Comparison of ENCODE assay signal across 13 mouse cellular contexts in genomic region chr14:34585358-34586105, GRCm38 (mm10). TPM values are rescaled to one million over a fixed set of nuclear protein-coding genes. Genes with fewer than 3 reads are reported as not detected.
DNase-seq lines count a peak whose midpoint lies in the region; ATAC-seq and TF ChIP-seq lines count a peak whose summit lies in the region.
"Had no signal": no experiment of that assay in that cellular context is flagged by ENCODE, and none has a peak within 500 bp of the region (broad histone marks: within the 10 kb centered on the region; RNA-seq: fewer than 3 reads in every experiment).

No protein-coding gene starts in this region.

- no peaks in the 10 kb centered on the region for H3K27me3 ChIP-seq in heart, adult 2 months (ENCODE audit: control insufficient read depth, insufficient read depth, low read length)
- no peaks in the 10 kb centered on the region for H3K27me3 ChIP-seq in intestine, embryonic 14.5 days (replicated peaks; ENCODE audit: control insufficient read depth, insufficient read depth, low read length)
- H3K27me3 ChIP-seq in small intestine, adult 2 months (ENCODE audit: control insufficient read depth, insufficient read depth, low read length), result no peaks in the 10 kb centered on the region
- H3K27me3 ChIP-seq: neural tube, embryonic 13.5 days had no signal

- H3K4me3 ChIP-seq in heart, adult 2 months, result peak overlapping the region; percentile 60
- peak overlapping the region; percentile 11; the same call in 1 of the 2 replicates for H3K4me3 ChIP-seq in brown adipose tissue, adult 24 weeks (ENCODE audit: insufficient read depth, low read depth, low read length)
- no peak overlapping the region for H3K4me3 ChIP-seq in intestine, embryonic 14.5 days (ENCODE audit: low read depth, low read length)
- H3K4me3 ChIP-seq in small intestine, adult 2 months (ENCODE audit: low read depth, low read length), result peak overlapping the region; percentile 46
- H3K4me3 ChIP-seq: neural tube, embryonic 13.5 days had no signal

- peak in 1 of 2 experiments; percentile 36 for DNase-seq in heart, adult 2 months
- DNase-seq in heart, adult 9 months (ENCODE audit: low spot score in 2 of 2), result no peak
- DNase-seq in intestine, embryonic 14.5 days (ENCODE audit: low spot score), result peak; percentile 62
- DNase-seq in layer of hippocampus, adult 9-11 months, result no peak
- DNase-seq in lung, postnatal 10 days, result no peak
- DNase-seq: cerebellum, postnatal 14 days; left cerebral cortex, postnatal 4 days; lung, postnatal 14 days; midbrain, embryonic 14.5 days; right cerebral cortex, adult 18-20 months had no signal

- TF ChIP-seq CTCF in heart, adult 2 months (IDR thresholded peaks at IDR 0.05), result no peak
- no peak for TF ChIP-seq CTCF in small intestine, adult 2 months (IDR thresholded peaks at IDR 0.05; ENCODE audit: extremely low read depth, insufficient read length, insufficient replicate concordance, low read depth, low read length)

- H3K9me3 ChIP-seq in intestine, embryonic 14.5 days (ENCODE audit: control insufficient read depth, low read length), result no peaks in the 10 kb centered on the region
- H3K9me3 ChIP-seq: neural tube, embryonic 13.5 days had no signal

- H3K79me2 ChIP-seq in heart, adult 2 months (replicated peaks; ENCODE audit: control insufficient read depth, insufficient read depth, low read length), result no peaks in the 10 kb centered on the region

- intact Hi-C loops in heart, adult 2 months (cut with DNase I), result no loop called here

- ATAC-seq in intestine, embryonic 14.5 days (replicated peaks; ENCODE audit: low FRiP score, low TSS enrichment, low read depth), result peak; percentile 50; the same call in 1 of the 2 replicates

- H3K4me2 ChIP-seq in intestine, embryonic 14.5 days (ENCODE audit: low read length), result no peak overlapping the region
- H3K4me2 ChIP-seq: neural tube, embryonic 13.5 days had no signal

- 38% methylated on average over 9 of the region's 9 CpGs for WGBS in heart, adult 2 months
- 62% methylated on average over 9 of the region's 9 CpGs for WGBS in intestine, embryonic 14.5 days
- 31% methylated on average over 9 of the region's 9 CpGs for WGBS in small intestine, adult 2 months

- no peak for TF ChIP-seq EP300 in heart, adult 2 months (IDR thresholded peaks at IDR 0.05; ENCODE audit: insufficient read depth, low read depth, low read length)

- H3K36me3 ChIP-seq in heart, adult 2 months (ENCODE audit: control insufficient read depth, insufficient read depth, low read length), result no peaks in the 10 kb centered on the region; the same call in 1 of the 2 replicates
- H3K36me3 ChIP-seq in intestine, embryonic 14.5 days (ENCODE audit: control insufficient read depth, insufficient read depth, low read length), result no peaks in the 10 kb centered on the region
- 0 out of 2 replicates have a peak, but pooled peaks cover 7% of the 10 kb centered on the region for H3K36me3 ChIP-seq in small intestine, adult 2 months (ENCODE audit: control insufficient read depth, insufficient read depth, low read length)
- H3K36me3 ChIP-seq: neural tube, embryonic 13.5 days had no signal

- H3K9ac ChIP-seq in heart, adult 2 months (ENCODE audit: low read depth, low read length), result peak overlapping the region; percentile 86
- H3K9ac ChIP-seq in intestine, embryonic 14.5 days (ENCODE audit: low read length), result no peak overlapping the region
- H3K9ac ChIP-seq: neural tube, embryonic 13.5 days had no signal

- H3K27ac ChIP-seq in heart, adult 2 months, result peak overlapping the region; percentile 98
- peak overlapping the region; percentile 61 for H3K27ac ChIP-seq in brown adipose tissue, adult 24 weeks (replicated peaks; ENCODE audit: low read depth, low read length)
- H3K27ac ChIP-seq in intestine, embryonic 14.5 days (ENCODE audit: low read depth), result peak overlapping the region; percentile 24
- peak overlapping the region; percentile 98 for H3K27ac ChIP-seq in small intestine, adult 2 months (ENCODE audit: insufficient read depth, low read depth, low read length)
- H3K27ac ChIP-seq: neural tube, embryonic 13.5 days had no signal

- H3K4me1 ChIP-seq in heart, adult 2 months (ENCODE audit: control insufficient read depth, insufficient read depth, low read length), result peaks cover 3% of the 10 kb centered on the region
- H3K4me1 ChIP-seq in brown adipose tissue, adult 24 weeks (ENCODE audit: control insufficient read depth, insufficient read depth, insufficient read length, low read length), result peaks cover 10% of the 10 kb centered on the region
- H3K4me1 ChIP-seq in intestine, embryonic 14.5 days (replicated peaks; ENCODE audit: control insufficient read depth, insufficient read depth, low read length), result no peaks in the 10 kb centered on the region
- H3K4me1 ChIP-seq in small intestine, adult 2 months (ENCODE audit: control insufficient read depth, insufficient read depth, insufficient read length, low read length), result peaks cover 60% of the 10 kb centered on the region
- H3K4me1 ChIP-seq: neural tube, embryonic 13.5 days had no signal

- TF ChIP-seq POLR2A in heart, adult 2 months (IDR thresholded peaks at IDR 0.05; ENCODE audit: insufficient read depth, low read depth, low read length), result peak; percentile 26
- TF ChIP-seq POLR2A in small intestine, adult 2 months (IDR thresholded peaks at IDR 0.05; ENCODE audit: low read depth, low read length), result peak; percentile 12; the same call in 1 of the 2 replicates

RNA-seq across cellular contexts. Expression of gene Ldb3, which starts 3.0 kb away (rescaled TPM):
- total RNA-seq in heart, adult 2 months (2021), result 1,000 to 10,000 TPM in 1 of 2 experiments, 100 to 1,000 TPM in 1; 940 to 1,084 TPM
- 1,077 and 1,138 TPM in 2 replicates for polyA plus RNA-seq in heart, adult 2 months (2012; rRNA removed)
- 12.4 and 28.6 TPM in 2 replicates for polyA plus RNA-seq in brown adipose tissue, adult 24 weeks (2012; ENCODE audit: insufficient read depth, insufficient read length, missing spikeins)
- 1.6 and 2.0 TPM in 2 replicates for polyA plus RNA-seq in intestine, embryonic 14.5 days (2014; fragmentation: Nextera tagmentation; extraction: Ambion mirVana)
- 29.9 and 102 TPM in 2 replicates for polyA plus RNA-seq in small intestine, adult 2 months (2012; rRNA removed)

RNA-seq across cellular contexts. Expression of gene Opn4, which starts 14.4 kb away (rescaled TPM):
- 1 to 10 TPM; 2.4 to 2.6 TPM for total RNA-seq in heart, adult 2 months (2021)
- 7.9 and 9.2 TPM in 2 replicates for polyA plus RNA-seq in heart, adult 2 months (2012; rRNA removed)
- polyA plus RNA-seq in brown adipose tissue, adult 24 weeks (2012; ENCODE audit: insufficient read depth, insufficient read length, missing spikeins), result not detected in 2 replicates
- not detected in 2 replicates for polyA plus RNA-seq in intestine, embryonic 14.5 days (2014; fragmentation: Nextera tagmentation; extraction: Ambion mirVana)
- polyA plus RNA-seq in small intestine, adult 2 months (2012; rRNA removed), result not detected in 2 replicates
- total RNA-seq: left cerebral cortex, postnatal 4 days had no signal
- polyA plus RNA-seq: midbrain, embryonic 14.5 days; neural tube, embryonic 13.5 days had no signal

Comparison
In these comparisons a context has a peak if more than half of its experiments do, and no peak if none do; other contexts are left out.
1. H3K27ac ChIP-seq: peak in every context shown above with its lines; median percentile 98 in heart, adult 2 months; 98 in small intestine, adult 2 months; 61 in brown adipose tissue, adult 24 weeks; 24 in intestine, embryonic 14.5 days.
2. RNA of gene Ldb3, which starts 3.0 kb away (polyA plus RNA-seq): 1,077 to 1,138 TPM in heart, adult 2 months; 29.9 to 102 TPM in small intestine, adult 2 months, 12.4 to 28.6 TPM in brown adipose tissue, adult 24 weeks and 1.6 to 2.0 TPM in intestine, embryonic 14.5 days; every median in the first group is over 10 times any median in the second.